Mouse (Mus musculus): ENCODE results near the gene Grm4. TPM values are rescaled to one million over a fixed set of nuclear protein-coding genes. Genes with fewer than 3 reads are reported as not detected.

Grm4 gene
- total and polyA plus RNA-seq, 3 experiments = 0.06 TPM; not detected in 2

GRCm38 (mm10) chr17:27565163-27565941 lies 44.1 kb upstream of the Grm4 start, which contains the start of gene AI413582 (continued):
- TF ChIP-seq POLR2AphosphoS2 (IDR thresholded peaks at IDR 0.05; ENCODE audit: low read length) (no peak; the same call in 1 of the 2 replicates), MAFK (IDR thresholded peaks at IDR 0.05; ENCODE audit: borderline replicate concordance, low read depth, low read length) (no peak), E2F4 (IDR thresholded peaks at IDR 0.05; ENCODE audit: borderline replicate concordance, low read depth, low read length) (peak; percentile 65; the same call in 1 of the 2 replicates), KAT2A (conservative IDR thresholded peaks at IDR 0.05; ENCODE audit: low read depth, low read length) (no peak), ELF1 (IDR thresholded peaks at IDR 0.05; ENCODE audit: low read depth, low read length) (peak; percentile 80), BHLHE40 (IDR thresholded peaks at IDR 0.05; ENCODE audit: borderline replicate concordance, low read depth, low read length) (no peak), ZC3H11A (IDR thresholded peaks at IDR 0.05; ENCODE audit: low read depth, low read length) (peak; percentile 54), CHD2 (IDR thresholded peaks at IDR 0.05; ENCODE audit: low read length) (no peak), SIN3A (IDR thresholded peaks at IDR 0.05; ENCODE audit: low read length) (peak; percentile 71), ZKSCAN1 (IDR thresholded peaks at IDR 0.05; ENCODE audit: low read depth, low read length) (no peak), CHD1 (IDR thresholded peaks at IDR 0.05; ENCODE audit: low read depth, low read length) (no peak), MYC (IDR thresholded peaks at IDR 0.05; ENCODE audit: low read depth, low read length) (no peak), MYB (IDR thresholded peaks at IDR 0.05; ENCODE audit: low read depth, low read length) (no peak), RCOR1 (IDR thresholded peaks at IDR 0.05; ENCODE audit: low read depth, low read length) (no peak)

GRCm38 (mm10) chr17:27564391-27565162 lies 43.4 kb upstream of the Grm4 start:
- TF ChIP-seq ZNF384 (IDR thresholded peaks at IDR 0.05; ENCODE audit: low read depth, low read length) (no peak), POLR2AphosphoS5 (IDR thresholded peaks at IDR 0.05; ENCODE audit: borderline replicate concordance, low read depth, low read length) (peak; percentile 71; the same call in 1 of the 2 replicates), MAX (IDR thresholded peaks at IDR 0.05; ENCODE audit: low read length) (no peak), KAT2A (conservative IDR thresholded peaks at IDR 0.05; ENCODE audit: low read depth, low read length) (no peak), CTCF (IDR thresholded peaks at IDR 0.05 in 2 of 3, conservative IDR thresholded peaks at IDR 0.05 in 1 of 3; ENCODE audit: control insufficient read depth in 1 of 3, insufficient read depth in 1 of 3, low read depth in 2 of 3, low read length in 3 of 3, poor library complexity in 1 of 3, severe bottlenecking in 1 of 3) (peak; percentile 38 to 52 (median 42); a peak in 5 of 6 replicates), POLR2A (IDR thresholded peaks at IDR 0.05; ENCODE audit: control insufficient read depth in 1 of 2, insufficient read depth in 1 of 2, low read depth in 1 of 2, low read length in 2 of 2, poor library complexity in 1 of 2) (peak in 1 of 2 experiments; percentile 2; a peak in 1 of 4 replicates), CHD2 (IDR thresholded peaks at IDR 0.05; ENCODE audit: low read length) (no peak), EP300 (IDR thresholded peaks at IDR 0.05; ENCODE audit: low read depth in 1 of 2, low read length in 2 of 2) (no peak), POLR2AphosphoS2 (IDR thresholded peaks at IDR 0.05; ENCODE audit: low read length) (peak; percentile 92), HCFC1 (IDR thresholded peaks at IDR 0.05; ENCODE audit: low read depth, low read length) (0 out of 2 replicates have a peak, but pooled peaks have one; percentile 23), MYB (IDR thresholded peaks at IDR 0.05; ENCODE audit: low read depth, low read length) (0 out of 2 replicates have a peak, but pooled peaks have one; percentile 33), GABPA (IDR thresholded peaks at IDR 0.05; ENCODE audit: low read depth, low read length) (no peak), TBP (IDR thresholded peaks at IDR 0.05; ENCODE audit: low read depth, low read length) (no peak), GATA1 (IDR thresholded peaks at IDR 0.05; ENCODE audit: low read depth, low read length) (no peak), ZMIZ1 (IDR thresholded peaks at IDR 0.05; ENCODE audit: low read depth, low read length) (peak; percentile 16; the same call in 1 of the 2 replicates)
- H3K27ac ChIP-seq (ENCODE audit: control insufficient read depth, low read depth, low read length) = peak overlapping the region; percentile 29; the same call in 1 of the 2 replicates
- peaks cover 14% of the 10 kb centered on the region for H3K79me2 ChIP-seq (ENCODE audit: control insufficient read depth, insufficient read depth, low read length, poor library complexity)
- H3K4me3 ChIP-seq (ENCODE audit: control insufficient read depth in 1 of 2, insufficient read depth in 1 of 2, low read depth in 2 of 2, low read length in 2 of 2) = peak overlapping the region; percentile 60 to 85
- DNase-seq (ENCODE audit: low read depth, low spot score) = peak; percentile 69
- H3K9me3 ChIP-seq (replicated peaks; ENCODE audit: insufficient read depth, low read length) = no peaks in the 10 kb centered on the region
- peak overlapping the region; percentile 72 for H3K9ac ChIP-seq (ENCODE audit: control insufficient read depth, low read depth, low read length, poor library complexity, severe bottlenecking)
- no peaks in the 10 kb centered on the region for H3K27me3 ChIP-seq (ENCODE audit: control insufficient read depth in 1 of 2, insufficient read depth in 2 of 2, low read length in 2 of 2)
- H3K36me3 ChIP-seq (ENCODE audit: control insufficient read depth in 1 of 2, insufficient read depth in 2 of 2, low read length in 2 of 2) = peaks cover 5 to 18% of the 10 kb centered on the region in 2 experiments
- peaks cover 2 to 19% of the 10 kb centered on the region in 2 experiments for H3K4me1 ChIP-seq (ENCODE audit: control insufficient read depth in 1 of 2, insufficient read depth in 2 of 2, low read length in 2 of 2)
